Mouse (Mus musculus): ENCODE measurements around the gene Zfpl1.

Gene Zfpl1

GRCm38 (mm10) chr19:6101186-6101585 lies 16.4 kb upstream of the Zfpl1 start:
- no peak for DNase-seq (ENCODE audit: low spot score in 2 of 2)

- no peak for DNase-seq (ENCODE audit: low spot score in 2 of 2)
Measured at GRCm38 (mm10) chr19:6097847-6098246, 13.1 kb upstream of the Zfpl1 start.

- DNase-seq (ENCODE audit: low spot score in 2 of 2) = no peak
Measured at GRCm38 (mm10) chr19:6094119-6094518, 9.4 kb upstream of the Zfpl1 start, which contains the start of gene AC131692.1. AC131692.1 (plus strand) TSS chr19:6094419.

DNA sequence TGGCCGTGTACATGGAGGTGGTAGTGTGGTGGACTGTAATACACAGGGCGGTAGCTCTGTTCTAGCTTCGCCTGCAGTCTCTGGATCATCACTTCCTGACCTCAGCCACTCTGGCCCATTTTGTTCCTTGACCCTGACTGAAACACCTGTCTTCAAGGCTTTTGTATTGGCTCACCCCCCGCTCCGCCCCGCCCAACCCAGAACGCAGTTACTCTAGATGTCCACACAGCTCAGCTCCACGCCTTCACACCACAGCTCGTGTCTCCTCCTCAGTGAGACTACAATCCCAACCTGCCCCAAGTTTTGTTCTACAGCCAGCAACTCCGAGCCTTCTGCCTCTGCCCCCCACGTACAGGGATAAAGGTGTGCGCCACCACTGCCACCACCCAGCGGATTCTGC lies 4.1 kb upstream of the Zfpl1 start:
- DNase-seq (ENCODE audit: low spot score in 2 of 2) = peak in 1 of 2 experiments; percentile 18

- peak; percentile 63 to 64 for DNase-seq (ENCODE audit: low spot score in 2 of 2)
Measured at GRCm38 (mm10) chr19:6085417-6085879, 692 bp upstream of the Zfpl1 start.

GRCm38 (mm10) chr19:6082156-6082555 lies 2.6 kb downstream of the Zfpl1 start, which contains the start of gene Gm28374:
Gm28374 (minus strand) TSS chr19:6082256.
- no peak for DNase-seq (ENCODE audit: low spot score in 2 of 2)

DNA sequence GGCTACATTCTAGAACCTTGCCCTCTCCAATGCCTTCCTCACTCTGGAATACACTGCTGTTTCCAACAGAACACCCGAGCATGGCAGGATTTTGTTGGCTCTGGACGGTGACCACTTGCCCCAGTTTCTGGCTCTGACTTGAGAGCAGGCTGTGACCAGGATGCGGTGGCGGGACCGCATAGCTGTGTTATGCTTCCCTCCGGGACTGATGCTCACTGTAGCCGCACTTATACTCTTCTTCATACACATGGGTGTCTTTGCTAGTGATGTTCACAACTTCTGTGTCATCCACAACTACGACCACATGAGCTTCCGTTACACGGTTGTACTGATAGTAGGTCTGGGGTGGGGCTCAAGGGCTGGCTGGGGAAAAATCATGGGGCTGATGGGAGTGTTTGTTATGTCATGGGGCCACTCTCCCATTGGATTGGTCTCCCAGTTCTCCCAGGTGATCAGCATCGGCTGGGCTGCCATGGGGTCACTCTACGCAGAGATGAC lies 4.7 kb downstream of the Zfpl1 start, which contains the start of gene Tmem262:
Gene Tmem262 (plus strand): TSS at position 51 of the 498 bp plus-strand sequence.
- DNase-seq (ENCODE audit: low spot score in 2 of 2) = no peak

- peak; percentile 91 to 94 for DNase-seq (ENCODE audit: low spot score in 2 of 2)
Measured at GRCm38 (mm10) chr19:6076564-6077393, 8.0 kb downstream of the Zfpl1 start, which contains the start of gene Vps51. Vps51 (minus strand) TSS chr19:6077231.

DNA sequence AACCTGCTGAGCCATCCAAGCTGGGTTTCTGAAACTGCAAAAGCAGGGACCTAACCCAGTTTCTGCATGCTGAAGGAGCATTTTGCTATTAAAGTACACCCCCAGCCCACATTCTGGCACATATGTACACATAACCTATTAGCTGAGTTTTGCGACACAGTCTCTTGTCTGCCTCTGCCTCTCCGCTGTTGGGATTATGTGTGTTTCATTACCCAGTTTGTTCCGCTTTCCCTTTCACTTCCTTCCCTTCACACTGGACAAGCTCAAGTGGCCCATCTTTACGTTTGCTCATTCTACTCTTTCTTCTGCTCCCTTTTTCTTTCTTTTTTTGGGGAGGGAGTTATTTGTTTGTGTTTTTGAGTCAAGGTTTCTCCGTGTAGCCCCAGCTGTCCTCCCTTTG lies 10.9 kb downstream of the Zfpl1 start:
- no peak for DNase-seq (ENCODE audit: low spot score in 2 of 2)

- DNase-seq (ENCODE audit: low spot score in 2 of 2) = no peak
Measured at GRCm38 (mm10) chr19:6071261-6071660, 13.5 kb downstream of the Zfpl1 start.

DNA sequence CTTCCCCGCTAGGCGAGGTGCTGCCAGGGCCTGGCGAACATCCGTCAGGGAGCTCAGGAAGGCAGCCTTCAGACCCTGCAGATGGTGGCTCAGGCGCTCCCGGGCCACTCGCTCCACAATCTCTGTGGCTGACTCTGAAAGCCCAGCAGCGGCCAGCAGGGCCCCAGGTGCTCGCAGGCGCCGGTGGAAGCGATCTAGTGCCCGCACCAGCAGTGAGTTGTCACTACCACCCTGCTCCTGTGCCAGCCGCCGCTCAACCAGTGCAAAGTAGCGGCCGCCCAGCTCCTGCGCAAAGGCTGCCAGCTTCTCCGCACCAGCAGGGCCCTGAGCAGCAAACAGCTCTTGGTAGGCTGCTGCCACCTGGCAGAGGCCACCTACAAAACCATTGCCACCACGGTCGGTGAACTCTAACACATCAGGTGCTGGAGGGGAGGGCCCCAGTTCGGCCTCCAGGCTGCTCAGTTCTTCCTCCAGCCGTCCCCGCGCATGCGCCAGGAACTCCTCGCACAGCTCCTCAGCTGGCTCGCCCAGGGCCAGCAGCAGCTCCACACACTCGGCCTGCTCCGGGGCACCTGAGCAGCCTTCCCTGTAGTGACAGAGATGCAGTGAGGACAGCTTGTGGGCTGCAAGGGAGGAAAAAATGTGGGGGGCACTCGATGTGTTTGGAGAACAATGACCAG lies 14.0 kb downstream of the Zfpl1 start:
- no peak for DNase-seq (ENCODE audit: low spot score in 2 of 2)

- DNase-seq (ENCODE audit: low spot score in 2 of 2) = peak in 1 of 2 experiments; percentile 21
Measured at GRCm38 (mm10) chr19:6069851-6070250, 14.9 kb downstream of the Zfpl1 start.

GRCm38 (mm10) chr19:6068951-6069350 lies 15.8 kb downstream of the Zfpl1 start:
- no peak for DNase-seq (ENCODE audit: low spot score in 2 of 2)

DNA sequence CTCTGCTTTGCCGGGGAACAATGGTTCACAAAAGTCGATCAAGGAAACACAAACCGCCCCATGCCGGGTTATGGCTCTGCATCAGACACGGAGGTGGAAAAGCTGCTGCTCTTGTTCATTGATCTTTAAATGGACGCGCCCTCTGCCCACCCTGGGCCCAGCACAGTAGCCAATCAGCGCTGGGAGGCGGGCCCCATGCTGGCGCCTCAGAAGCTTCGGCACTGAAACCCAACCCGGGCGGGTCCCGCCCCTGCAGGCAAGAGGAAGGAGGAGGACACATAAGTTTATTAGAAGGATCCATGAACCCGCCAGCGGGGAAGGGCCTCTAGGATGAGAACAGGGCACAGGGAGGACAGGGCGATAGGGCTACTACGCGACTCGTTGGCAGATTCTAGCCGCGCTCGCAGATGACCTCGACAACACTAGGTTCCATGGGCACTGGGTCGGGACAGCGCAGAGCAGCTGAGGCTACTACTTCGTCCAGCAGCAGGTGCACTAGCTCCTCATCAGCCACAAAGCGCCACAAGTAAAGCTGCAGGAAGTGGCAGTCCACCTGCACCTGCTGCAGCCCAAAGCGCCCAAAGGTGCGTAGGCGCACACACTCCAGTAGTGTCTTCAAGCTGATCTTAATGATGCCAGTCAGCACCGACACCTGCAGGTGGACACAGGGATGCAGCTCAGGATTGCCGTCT lies 16.9 kb downstream of the Zfpl1 start, which contains the start of gene Tm7sf2:
Gene Tm7sf2 (minus strand): TSS at position 650 of the 692 bp plus-strand sequence.
- peak; percentile 95 to 96 for DNase-seq (ENCODE audit: low spot score in 2 of 2)

GRCm38 (mm10) chr19:6067011-6067723 lies 17.6 kb downstream of the Zfpl1 start:
- DNase-seq (ENCODE audit: low spot score in 2 of 2) = peak; percentile 91

GRCm38 (mm10) chr19:6066571-6066970 lies 18.2 kb downstream of the Zfpl1 start:
- DNase-seq (ENCODE audit: low spot score in 2 of 2) = no peak

GRCm38 (mm10) chr19:6063081-6063480 lies 21.7 kb downstream of the Zfpl1 start:
- DNase-seq (ENCODE audit: low spot score in 2 of 2) = peak in 1 of 2 experiments; percentile 26

GRCm38 (mm10) chr19:6062418-6062817 lies 22.3 kb downstream of the Zfpl1 start:
- no peak for DNase-seq (ENCODE audit: low spot score in 2 of 2)

- peak; percentile 64 to 79 for DNase-seq (ENCODE audit: low spot score in 2 of 2)
Measured at GRCm38 (mm10) chr19:6061641-6062302, 23.0 kb downstream of the Zfpl1 start.

- peak; percentile 96 to 97 for DNase-seq (ENCODE audit: low spot score in 2 of 2)
Measured at GRCm38 (mm10) chr19:6061021-6061533, 23.7 kb downstream of the Zfpl1 start, which contains the start of gene Znhit2. Znhit2 (plus strand) TSS chr19:6061192.
